Mouse (Mus musculus): ENCODE measurements around the gene Ccdc86.

Gene Ccdc86

GRCm38 (mm10) chr19:10926666-10927065 is 22.4 kb downstream of the Ccdc86 start:
- Histone ChIP-seq H3K4me1 (replicated peaks; ENCODE audit: low read depth, low read length) (peaks cover 15% of the 10 kb centered on the region), H3K36me3 (ENCODE audit: insufficient read depth, low read length) (no peaks in the 10 kb centered on the region), H3K9me3 (ENCODE audit: low read length) (peaks cover 5% of the 10 kb centered on the region; the same call in 1 of the 2 replicates), H3K27me3 (ENCODE audit: insufficient read depth, low read length) (peaks cover 13% of the 10 kb centered on the region), H3K4me3 (replicated peaks; ENCODE audit: low read length) (no peak overlapping the region)
- TF ChIP-seq POU5F1 (IDR thresholded peaks at IDR 0.05; ENCODE audit: borderline replicate concordance, low read length) (no peak), NANOG (IDR thresholded peaks at IDR 0.05; ENCODE audit: borderline replicate concordance, low read length) (no peak), CTCF (conservative IDR thresholded peaks at IDR 0.05; ENCODE audit: low read length) (no peak)

GRCm38 (mm10) chr19:10926123-10926621 is 22.9 kb downstream of the Ccdc86 start:
- peaks cover 8% of the 10 kb centered on the region; the same call in 1 of the 2 replicates for H3K27me3 ChIP-seq (ENCODE audit: insufficient read depth, low read length)
- H3K4me1 ChIP-seq (replicated peaks; ENCODE audit: low read depth, low read length), result peaks cover 15% of the 10 kb centered on the region
- no peaks in the 10 kb centered on the region for H3K36me3 ChIP-seq (ENCODE audit: insufficient read depth, low read length)
- TF ChIP-seq POU5F1 (IDR thresholded peaks at IDR 0.05; ENCODE audit: borderline replicate concordance, low read length) (no peak), NANOG (IDR thresholded peaks at IDR 0.05; ENCODE audit: borderline replicate concordance, low read length) (no peak), CTCF (conservative IDR thresholded peaks at IDR 0.05; ENCODE audit: low read length) (no peak)
- H3K9me3 ChIP-seq (ENCODE audit: low read length), result peaks cover 2% of the 10 kb centered on the region; the same call in 1 of the 2 replicates
- H3K4me3 ChIP-seq (replicated peaks; ENCODE audit: low read length), result no peak overlapping the region

GRCm38 (mm10) chr19:10924220-10924619 is 24.8 kb downstream of the Ccdc86 start:
- Histone ChIP-seq H3K9me3 (ENCODE audit: low read length) (no peaks in the 10 kb centered on the region), H3K4me1 (replicated peaks; ENCODE audit: low read depth, low read length) (peaks cover 32% of the 10 kb centered on the region), H3K4me3 (replicated peaks; ENCODE audit: low read length) (no peak overlapping the region), H3K27me3 (ENCODE audit: insufficient read depth, low read length) (peaks cover 9% of the 10 kb centered on the region; the same call in 1 of the 2 replicates), H3K36me3 (ENCODE audit: insufficient read depth, low read length) (no peaks in the 10 kb centered on the region)
- TF ChIP-seq POU5F1 (IDR thresholded peaks at IDR 0.05; ENCODE audit: borderline replicate concordance, low read length), result no peak
- no peak for TF ChIP-seq CTCF (conservative IDR thresholded peaks at IDR 0.05; ENCODE audit: low read length)
- no peak for TF ChIP-seq NANOG (IDR thresholded peaks at IDR 0.05; ENCODE audit: borderline replicate concordance, low read length)

GRCm38 (mm10) chr19:10921058-10921457 is 28.0 kb downstream of the Ccdc86 start:
- no peaks in the 10 kb centered on the region for H3K9me3 ChIP-seq (ENCODE audit: low read length)
- TF ChIP-seq CTCF (conservative IDR thresholded peaks at IDR 0.05; ENCODE audit: low read length) (no peak), NANOG (IDR thresholded peaks at IDR 0.05; ENCODE audit: borderline replicate concordance, low read length) (no peak), POU5F1 (IDR thresholded peaks at IDR 0.05; ENCODE audit: borderline replicate concordance, low read length) (no peak)
- H3K36me3 ChIP-seq (ENCODE audit: insufficient read depth, low read length), result no peaks in the 10 kb centered on the region
- H3K4me1 ChIP-seq (replicated peaks; ENCODE audit: low read depth, low read length), result peaks cover 35% of the 10 kb centered on the region
- H3K27me3 ChIP-seq (ENCODE audit: insufficient read depth, low read length), result peaks cover 15% of the 10 kb centered on the region
- H3K4me3 ChIP-seq (replicated peaks; ENCODE audit: low read length), result no peak overlapping the region

GRCm38 (mm10) chr19:10920532-10920931 is 28.5 kb downstream of the Ccdc86 start, which contains the start of gene Zp1:
TSS of gene Zp1 (minus strand) at chr19:10920632.
- TF ChIP-seq POU5F1 (IDR thresholded peaks at IDR 0.05; ENCODE audit: borderline replicate concordance, low read length) (no peak), NANOG (IDR thresholded peaks at IDR 0.05; ENCODE audit: borderline replicate concordance, low read length) (no peak), CTCF (conservative IDR thresholded peaks at IDR 0.05; ENCODE audit: low read length) (no peak)

GRCm38 (mm10) chr19:10918321-10918991 is 30.6 kb downstream of the Ccdc86 start:
- TF ChIP-seq CTCF (conservative IDR thresholded peaks at IDR 0.05; ENCODE audit: low read length) (no peak), NANOG (IDR thresholded peaks at IDR 0.05; ENCODE audit: borderline replicate concordance, low read length) (no peak), POU5F1 (IDR thresholded peaks at IDR 0.05; ENCODE audit: borderline replicate concordance, low read length) (no peak)
- H3K36me3 ChIP-seq (ENCODE audit: insufficient read depth, low read length), result no peaks in the 10 kb centered on the region
- H3K27me3 ChIP-seq (ENCODE audit: insufficient read depth, low read length), result peaks cover 15% of the 10 kb centered on the region
- H3K4me1 ChIP-seq (replicated peaks; ENCODE audit: low read depth, low read length), result peaks cover 34% of the 10 kb centered on the region
- no peak overlapping the region for H3K4me3 ChIP-seq (replicated peaks; ENCODE audit: low read length)
- no peaks in the 10 kb centered on the region for H3K9me3 ChIP-seq (ENCODE audit: low read length)

More at GRCm38 (mm10) chr19:10920532-10920931, 28.5 kb downstream of the Ccdc86 start, which contains the start of gene Zp1:
- H3K36me3 ChIP-seq (ENCODE audit: insufficient read depth, low read length), result no peaks in the 10 kb centered on the region
- H3K4me1 ChIP-seq (replicated peaks; ENCODE audit: low read depth, low read length), result peaks cover 31% of the 10 kb centered on the region
- no peak within 1 kb of the TSS for H3K4me3 ChIP-seq (replicated peaks; ENCODE audit: low read length)
- H3K9me3 ChIP-seq (ENCODE audit: low read length), result no peaks in the 10 kb centered on the region
- peaks cover 15% of the 10 kb centered on the region for H3K27me3 ChIP-seq (ENCODE audit: insufficient read depth, low read length)

- no peak for TF ChIP-seq NANOG (IDR thresholded peaks at IDR 0.05; ENCODE audit: borderline replicate concordance, low read length)
- TF ChIP-seq POU5F1 (IDR thresholded peaks at IDR 0.05; ENCODE audit: borderline replicate concordance, low read length), result no peak
- no peak for TF ChIP-seq CTCF (conservative IDR thresholded peaks at IDR 0.05; ENCODE audit: low read length)
- H3K4me3 ChIP-seq (replicated peaks; ENCODE audit: low read length), result no peak overlapping the region
- peaks cover 15% of the 10 kb centered on the region for H3K27me3 ChIP-seq (ENCODE audit: insufficient read depth, low read length)
Observed at GRCm38 (mm10) chr19:10916506-10916905, 32.6 kb downstream of the Ccdc86 start.

GRCm38 (mm10) chr19:10914870-10915269 is 34.2 kb downstream of the Ccdc86 start:
- Histone ChIP-seq H3K4me1 (replicated peaks; ENCODE audit: low read depth, low read length) (peaks cover 24% of the 10 kb centered on the region), H3K27me3 (ENCODE audit: insufficient read depth, low read length) (peaks cover 11% of the 10 kb centered on the region), H3K4me3 (replicated peaks; ENCODE audit: low read length) (no peak overlapping the region), H3K9me3 (ENCODE audit: low read length) (no peaks in the 10 kb centered on the region), H3K36me3 (ENCODE audit: insufficient read depth, low read length) (no peaks in the 10 kb centered on the region)
- TF ChIP-seq POU5F1 (IDR thresholded peaks at IDR 0.05; ENCODE audit: borderline replicate concordance, low read length) (no peak), NANOG (IDR thresholded peaks at IDR 0.05; ENCODE audit: borderline replicate concordance, low read length) (no peak), CTCF (conservative IDR thresholded peaks at IDR 0.05; ENCODE audit: low read length) (no peak)

More at GRCm38 (mm10) chr19:10916506-10916905, 32.6 kb downstream of the Ccdc86 start:
- Histone ChIP-seq H3K4me1 (replicated peaks; ENCODE audit: low read depth, low read length) (peaks cover 34% of the 10 kb centered on the region), H3K36me3 (ENCODE audit: insufficient read depth, low read length) (no peaks in the 10 kb centered on the region), H3K9me3 (ENCODE audit: low read length) (no peaks in the 10 kb centered on the region)
